Mouse (Mus musculus) stomach, embryonic 16.5 days (tissue): Measurements from ENCODE around the gene Gm45713. TPM values are rescaled to one million over a fixed set of nuclear protein-coding genes. Genes with fewer than 3 reads are reported as not detected.

Experiments used
- ATAC-seq: fragments of 200-750 bp; cut with Nextera tagmentation; 2 replicates; pipeline ENCODE4 v1.8.0; 2017; ENCODE audit warnings: moderate number of reproducible peaks, moderate TSS enrichment; ENCODE audit not compliant: insufficient read depth, low FRiP score
- H3K27ac ChIP-seq: fragments of 300-500 bp; sonication (generic); 2 replicates; pipeline ENCODE4 v1.5.1; 2014; ENCODE audit warnings: low read length
- H3K27me3 ChIP-seq: fragments of 300-500 bp; sonication (generic); 2 replicates; pipeline ENCODE4 v1.6.1; 2014; ENCODE audit warnings: low read length, control low read depth, mixed read lengths; ENCODE audit not compliant: control insufficient read depth, insufficient read depth
- H3K36me3 ChIP-seq: fragments of 300-500 bp; sonication (generic); 2 replicates; pipeline ENCODE4 v1.6.1; 2014; ENCODE audit warnings: low read length; ENCODE audit not compliant: control insufficient read depth, insufficient read depth
- H3K4me1 ChIP-seq: fragments of 300-500 bp; sonication (generic); 2 replicates; pipeline ENCODE4 v1.6.1; 2014; ENCODE audit warnings: low read length, control low read depth, mixed read lengths; ENCODE audit not compliant: control insufficient read depth, insufficient read depth
- H3K4me2 ChIP-seq: fragments of 300-500 bp; sonication (generic); 2 replicates; pipeline ENCODE4 v1.6.1; 2014; ENCODE audit warnings: low read depth, low read length, mixed read lengths
- H3K4me3 ChIP-seq: fragments of 300-500 bp; sonication (generic); replicated peaks from 2 replicates; pipeline ENCODE4 v1.5.1; 2014; ENCODE audit warnings: mild to moderate bottlenecking, low read length
- H3K9ac ChIP-seq: fragments of 300-500 bp; sonication (generic); 2 replicates; pipeline ENCODE4 v1.6.1; 2014; ENCODE audit warnings: low read length
- H3K9me3 ChIP-seq: fragments of 300-500 bp; sonication (generic); replicated peaks from 2 replicates; pipeline ENCODE4 v1.6.1; 2016; ENCODE audit warnings: low read length, control low read depth; ENCODE audit not compliant: control insufficient read depth
- WGBS: fragments of 180-500 bp; shearing (Covaris S2); extraction: QIAGEN DNeasy Blood & Tissue Kit; methylation state at CpG from one replicate; pipeline ENCODE4 v1.1.7; 2014; 5-methylcytosine and 5-hydroxymethylcytosine counted together
- polyA plus RNA-seq: library from polyadenylated mRNA; unstranded; fragments of >200 nt; fragmentation: Nextera tagmentation; extraction: Ambion mirVana; gene quantifications from 2 replicates; pipeline ENCODE4 v1.2.1, GENCODE M21; 2015

Gm45713 gene
- polyA plus RNA-seq, 1 experiment from 2014 or later = not detected

- WGBS = 48% methylated on average over 11 of the region's 11 CpGs
Observed at GRCm38 (mm10) chr7:45165701-45166100, 29.7 kb upstream of the Gm45713 start.

GRCm38 (mm10) chr7:45164833-45165232, 28.8 kb upstream of the Gm45713 start:
- no peak overlapping the region for H3K27ac ChIP-seq
- peaks cover 68% of the 10 kb centered on the region for H3K27me3 ChIP-seq
- no peaks in the 10 kb centered on the region for H3K36me3 ChIP-seq
- no peak overlapping the region for H3K4me2 ChIP-seq
- H3K9ac ChIP-seq = no peak overlapping the region
- 67% methylated on average over 5 of the region's 5 CpGs for WGBS
- H3K4me1 ChIP-seq = peaks cover 3% of the 10 kb centered on the region; the same call in 1 of the 2 replicates
- H3K9me3 ChIP-seq = peaks cover 13% of the 10 kb centered on the region
- H3K4me3 ChIP-seq = no peak overlapping the region
- no peak for ATAC-seq

More at GRCm38 (mm10) chr7:45165701-45166100, 29.7 kb upstream of the Gm45713 start:
- H3K4me1 ChIP-seq = peaks cover 3% of the 10 kb centered on the region; the same call in 1 of the 2 replicates
- no peak overlapping the region for H3K4me2 ChIP-seq
- ATAC-seq = no peak
- H3K27me3 ChIP-seq = peaks cover 74% of the 10 kb centered on the region
- no peaks in the 10 kb centered on the region for H3K36me3 ChIP-seq
- H3K9me3 ChIP-seq = peaks cover 19% of the 10 kb centered on the region
- no peak overlapping the region for H3K4me3 ChIP-seq
- no peak overlapping the region for H3K27ac ChIP-seq
- H3K9ac ChIP-seq = no peak overlapping the region

- no peak; the same call in 1 of the 2 replicates for ATAC-seq
- H3K27ac ChIP-seq = no peak within 1 kb of the TSS
- peak within 1 kb of the TSS; percentile 76 for H3K4me2 ChIP-seq
- H3K4me3 ChIP-seq = peak within 1 kb of the TSS; percentile 50
- WGBS = 2% methylated on average over 40 of the region's 41 CpGs
- H3K4me1 ChIP-seq = peaks cover 3% of the 10 kb centered on the region; the same call in 1 of the 2 replicates
- H3K27me3 ChIP-seq = peaks cover 59% of the 10 kb centered on the region
- peak within 1 kb of the TSS; percentile 72 for H3K9ac ChIP-seq
- peaks cover 4% of the 10 kb centered on the region; the same call in 1 of the 2 replicates for H3K9me3 ChIP-seq
- no peaks in the 10 kb centered on the region for H3K36me3 ChIP-seq
Observed at GRCm38 (mm10) chr7:45163735-45164490, 27.9 kb upstream of the Gm45713 start, which contains the start of gene Slc17a7. Gene Slc17a7 (plus strand): TSS chr7:45163949.

- Histone ChIP-seq H3K4me3 (no peak overlapping the region; the same call in 1 of the 2 replicates), H3K9me3 (no peaks in the 10 kb centered on the region), H3K9ac (no peak overlapping the region), H3K27ac (no peak overlapping the region), H3K36me3 (no peaks in the 10 kb centered on the region), H3K4me1 (peaks cover 3% of the 10 kb centered on the region; the same call in 1 of the 2 replicates), H3K4me2 (no peak overlapping the region), H3K27me3 (peaks cover 51% of the 10 kb centered on the region)
- no peak for ATAC-seq
- 76% methylated on average over 9 of the region's 9 CpGs for WGBS
Observed at GRCm38 (mm10) chr7:45162996-45163615, 27.1 kb upstream of the Gm45713 start.

DNA sequence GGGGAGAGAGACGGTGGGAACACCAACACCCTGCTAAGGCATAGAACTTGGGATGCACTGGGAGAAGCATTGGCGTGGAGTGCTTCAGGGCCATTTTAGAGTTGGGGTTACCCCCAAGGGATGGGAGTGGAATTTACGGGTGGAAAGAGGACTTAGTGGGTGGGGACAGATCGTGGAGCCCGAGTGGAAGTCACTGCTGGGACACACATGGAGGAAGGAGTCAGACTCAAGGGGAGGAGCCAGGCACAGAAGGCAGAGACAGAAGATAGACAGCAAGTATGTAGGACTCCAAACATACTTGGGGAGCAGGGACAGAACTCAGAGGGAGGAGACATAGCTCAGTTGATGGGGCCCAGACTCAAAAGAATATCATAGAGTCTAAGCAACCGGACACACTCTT, 26.5 kb upstream of the Gm45713 start:
- Histone ChIP-seq H3K27me3 (peaks cover 46% of the 10 kb centered on the region), H3K27ac (no peak overlapping the region), H3K4me2 (peak overlapping the region; percentile 68), H3K4me3 (peak overlapping the region; percentile 46), H3K9ac (peak overlapping the region; percentile 57), H3K4me1 (peaks cover 3% of the 10 kb centered on the region; the same call in 1 of the 2 replicates), H3K36me3 (no peaks in the 10 kb centered on the region), H3K9me3 (no peaks in the 10 kb centered on the region)
- no peak for ATAC-seq
- 24% methylated on average over 6 of the region's 6 CpGs for WGBS

DNA sequence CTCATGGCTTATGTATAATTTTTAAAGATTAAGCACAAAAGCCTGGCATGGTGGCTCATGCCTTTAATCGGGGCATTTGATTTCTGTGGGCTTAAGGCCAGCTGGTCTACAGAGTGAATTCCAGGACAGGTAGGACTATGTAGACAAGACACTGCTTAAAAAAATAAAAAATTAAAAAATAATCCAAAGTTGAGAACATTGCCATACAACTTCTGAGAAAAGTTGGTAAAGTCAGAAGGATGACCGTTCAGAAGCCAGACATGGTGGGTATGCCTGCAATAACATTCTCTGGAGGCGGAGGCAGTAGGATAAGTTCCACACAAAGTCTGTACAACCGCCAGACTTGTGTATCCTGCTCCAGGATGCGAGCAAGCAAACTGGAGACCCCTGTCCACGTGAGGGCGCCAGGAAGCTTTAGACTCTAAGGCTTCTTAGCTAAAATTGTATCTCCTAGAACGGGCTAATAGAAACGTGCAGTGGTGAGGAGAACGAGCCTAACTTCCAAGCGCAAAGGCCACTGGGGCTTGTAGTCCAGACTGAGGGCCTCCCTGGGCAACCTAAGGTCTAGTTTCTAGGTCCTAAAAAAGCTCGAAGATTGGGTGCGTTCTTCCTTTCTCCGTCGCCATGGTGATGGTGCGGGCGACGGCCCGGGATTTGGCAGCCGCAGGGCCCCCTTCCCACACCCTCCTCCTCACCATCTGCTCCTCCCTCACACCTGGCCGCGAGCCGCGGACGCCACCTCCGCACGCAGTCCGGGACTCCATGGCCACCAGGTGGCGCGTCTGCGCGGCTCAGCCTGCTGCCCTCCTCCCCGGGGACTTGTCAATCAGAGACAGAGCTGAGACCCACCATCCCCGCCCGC, 25.8 kb upstream of the Gm45713 start:
- 4% methylated on average over 35 of the region's 35 CpGs for WGBS
- Histone ChIP-seq H3K4me2 (peak overlapping the region; percentile 68), H3K9me3 (no peaks in the 10 kb centered on the region), H3K4me1 (peaks cover 3% of the 10 kb centered on the region; the same call in 1 of the 2 replicates), H3K4me3 (peak overlapping the region; percentile 46), H3K9ac (peak overlapping the region; percentile 57), H3K36me3 (no peaks in the 10 kb centered on the region), H3K27me3 (peaks cover 40% of the 10 kb centered on the region), H3K27ac (peak overlapping the region; percentile 23; the same call in 1 of the 2 replicates)
- peak; percentile 88 for ATAC-seq

GRCm38 (mm10) chr7:45160866-45161265, 24.8 kb upstream of the Gm45713 start:
- Histone ChIP-seq H3K9ac (no peak overlapping the region), H3K9me3 (no peaks in the 10 kb centered on the region), H3K4me2 (no peak overlapping the region), H3K27me3 (peaks cover 32% of the 10 kb centered on the region), H3K4me1 (peaks cover 3% of the 10 kb centered on the region; the same call in 1 of the 2 replicates), H3K36me3 (no peaks in the 10 kb centered on the region), H3K27ac (no peak overlapping the region), H3K4me3 (no peak overlapping the region)
- WGBS = 91% methylated on average over 3 of the region's 3 CpGs
- no peak for ATAC-seq

DNA sequence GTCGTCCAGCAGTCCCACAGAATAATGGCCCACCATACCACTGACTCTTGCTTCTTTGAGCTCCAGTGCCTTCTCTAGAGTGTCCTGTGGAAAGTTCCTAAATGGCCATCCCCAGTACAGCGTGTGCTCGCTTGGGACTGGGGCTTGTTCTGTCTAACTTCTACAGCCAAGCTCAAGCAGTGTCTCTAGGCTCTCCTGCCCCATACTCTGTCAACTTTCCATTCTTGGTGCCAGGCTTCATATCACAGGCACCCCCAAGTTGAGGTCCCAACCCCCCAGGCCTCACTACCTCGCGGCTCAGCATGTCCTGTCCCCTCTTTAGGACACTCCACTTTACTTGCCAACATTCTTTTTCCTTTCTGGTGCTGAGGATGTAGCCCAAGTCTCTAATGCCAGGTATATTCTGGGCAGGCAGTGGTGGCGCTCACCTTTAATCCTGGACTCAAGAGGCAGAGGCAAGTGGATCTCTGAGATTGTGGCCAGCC, 24.3 kb upstream of the Gm45713 start:
- WGBS = 95% methylated on average over 6 of the region's 6 CpGs
- ATAC-seq = no peak

More for the DNA sequence above, 24.3 kb upstream of the Gm45713 start:
- Histone ChIP-seq H3K9ac (no peak overlapping the region), H3K9me3 (no peaks in the 10 kb centered on the region), H3K36me3 (no peaks in the 10 kb centered on the region), H3K4me1 (peaks cover 3% of the 10 kb centered on the region), H3K4me2 (no peak overlapping the region), H3K27me3 (peaks cover 27% of the 10 kb centered on the region), H3K4me3 (no peak overlapping the region), H3K27ac (no peak overlapping the region)
